Mouse (Mus musculus): ENCODE data around the gene Vmn2r9. TPM values are rescaled to one million over a fixed set of nuclear protein-coding genes. Genes with fewer than 3 reads are reported as not detected.
"Not testable (repeated sequence)": the region's sequence is repeated elsewhere in the genome, so short reads cannot be mapped to it uniquely, and the experiment has no call there.

Gene Vmn2r9
- total RNA-seq (2021) = not detected
- long read RNA-seq, experiment 1 = 0 reads
- long read RNA-seq, experiment 2 = 0 reads

GRCm38 (mm10) chr5:108852501-108852900 lies at the start of gene Vmn2r9:
Vmn2r9 (minus strand) TSS chr5:108852601.
- DNase-seq = not testable (repeated sequence)
- intact Hi-C loops (cut with DNase I) = loop anchor here (10.0 kb wide), 1 partner anchor 232 kb away; no protein-coding TSS in a partner anchor

- intact Hi-C loops (cut with DNase I) = not testable (repeated sequence)
- peak in 1 of 2 experiments; percentile 12 for DNase-seq
Measured at GRCm38 (mm10) chr5:108866746-108867145, 14.3 kb upstream of the Vmn2r9 start.

GRCm38 (mm10) chr5:108849466-108849865 lies 2.9 kb downstream of the Vmn2r9 start:
- DNase-seq = no peak
- intact Hi-C loops (cut with DNase I) = no loop called here

GRCm38 (mm10) chr5:108836156-108836555 lies 16.2 kb downstream of the Vmn2r9 start:
- DNase-seq = no peak

GRCm38 (mm10) chr5:108823276-108823675 lies 29.1 kb downstream of the Vmn2r9 start:
- intact Hi-C loops (cut with DNase I) = no loop called here

More at GRCm38 (mm10) chr5:108836156-108836555, 16.2 kb downstream of the Vmn2r9 start:
- intact Hi-C loops (cut with DNase I) = loop anchor here (5.0 kb wide), 1 partner anchor 196 kb away; no protein-coding TSS in a partner anchor

GRCm38 (mm10) chr5:108808750-108809149 lies 43.7 kb downstream of the Vmn2r9 start, which contains the start of gene Vmn2r8:
Vmn2r8 (minus strand) TSS chr5:108808850.
- intact Hi-C loops (cut with DNase I); DNase-seq: not testable (repeated sequence)

More at GRCm38 (mm10) chr5:108823276-108823675, 29.1 kb downstream of the Vmn2r9 start:
- DNase-seq = no peak

GRCm38 (mm10) chr5:108803646-108804045 lies 48.8 kb downstream of the Vmn2r9 start:
- no peak for DNase-seq
- intact Hi-C loops (cut with DNase I) = no loop called here

GRCm38 (mm10) chr5:108795263-108795662 lies 57.1 kb downstream of the Vmn2r9 start, which contains the start of gene Tmed11:
Tmed11 (minus strand) TSS chr5:108795363.
- intact Hi-C loops (cut with DNase I); DNase-seq: not testable (repeated sequence)

GRCm38 (mm10) chr5:108790385-108790784 lies 62.0 kb downstream of the Vmn2r9 start:
- peak; percentile 2 to 26 for DNase-seq
- intact Hi-C loops (cut with DNase I) = not testable (repeated sequence)

Other genes starting within 250 kb of the Vmn2r9 start
- gene Gak, start 222.8 kb downstream of the Vmn2r9 start, total RNA-seq (2021) = 10 to 100 TPM; 27.5 to 31.3 TPM
- 10 to 100 TPM; 10.0 to 10.2 TPM for gene Tmem175, start 222.8 kb downstream of the Vmn2r9 start, total RNA-seq (2021)
- gene Idua, start 192.3 kb downstream of the Vmn2r9 start, total RNA-seq (2021) = 10 to 100 TPM; 16.7 to 16.9 TPM
- 10 to 100 TPM; 12.5 to 12.8 TPM for gene Dgkq, start 182.9 kb downstream of the Vmn2r9 start, total RNA-seq (2021)
- gene Slc26a1, start 177.0 kb downstream of the Vmn2r9 start, total RNA-seq (2021) = not detected
- 10 to 100 TPM; 16.6 to 16.9 TPM for gene Fgfrl1, start 160.2 kb downstream of the Vmn2r9 start, total RNA-seq (2021)
- gene Rnf212, start 77.6 kb downstream of the Vmn2r9 start, total RNA-seq (2021) = not detected
- not detected for gene Tmed11, start 57.2 kb downstream of the Vmn2r9 start, total RNA-seq (2021)
- not detected for gene Vmn2r8, start 43.8 kb downstream of the Vmn2r9 start, total RNA-seq (2021)
- gene Vmn2r10, start 153.9 kb upstream of the Vmn2r9 start, total RNA-seq (2021) = not detected
- not detected for gene Vmn2r11, start 207.0 kb upstream of the Vmn2r9 start, total RNA-seq (2021)
- gene Vmn2r12, start 245.3 kb upstream of the Vmn2r9 start, total RNA-seq (2021) = not detected

Measured in heart, postnatal 14 days (tissue).